Mouse (Mus musculus): ENCODE results near the gene Mical3. TPM values are rescaled to one million over a fixed set of nuclear protein-coding genes. Genes with fewer than 3 reads are reported as not detected.

Gene Mical3
- polyA plus RNA-seq, 2 experiments = 13.3 to 17.3 TPM

DNA sequence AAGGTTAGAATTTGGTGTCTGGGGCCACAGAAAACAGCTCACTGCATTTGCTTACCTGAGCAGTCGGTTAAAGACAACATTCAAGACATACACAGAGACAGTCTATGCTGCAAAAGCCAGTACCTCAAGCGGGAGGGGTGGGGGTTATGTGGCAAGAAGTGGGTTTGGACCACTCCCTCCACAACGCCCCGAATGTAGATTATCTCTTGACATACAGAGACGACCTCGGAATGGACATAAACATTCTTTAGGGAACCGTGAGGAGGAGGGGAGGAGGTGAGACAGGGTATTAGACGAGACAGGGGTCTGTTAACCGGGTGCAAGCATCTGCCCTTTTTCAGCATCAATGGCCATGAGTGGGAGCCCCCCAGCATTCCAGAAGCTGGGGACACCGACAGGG, 187.2 kb downstream of the Mical3 start:
- no peak overlapping the region for H3K4me3 ChIP-seq (replicated peaks; ENCODE audit: low read length)
- no peaks in the 10 kb centered on the region for H3K27me3 ChIP-seq (ENCODE audit: control insufficient read depth, insufficient read depth, low read length)
- WGBS = 80% methylated on average over 10 of the region's 10 CpGs
- H3K4me2 ChIP-seq (replicated peaks; ENCODE audit: low read depth, low read length, severe bottlenecking) = no peak overlapping the region
- no peak overlapping the region for H3K27ac ChIP-seq (replicated peaks; ENCODE audit: low read depth, low read length)
- H3K9me3 ChIP-seq (ENCODE audit: control insufficient read depth, low read length) = no peaks in the 10 kb centered on the region
- ATAC-seq (ENCODE audit: low FRiP score, low read depth) = no peak
- no peak for TF ChIP-seq POLR2A (IDR thresholded peaks at IDR 0.05; ENCODE audit: borderline replicate concordance, extremely low read depth, insufficient read depth, insufficient read length)
- DNase-seq (ENCODE audit: low spot score) = no peak
- peaks cover 6% of the 10 kb centered on the region; the same call in 1 of the 2 replicates for H3K36me3 ChIP-seq (ENCODE audit: control insufficient read depth, insufficient read depth, low read length)
- H3K4me1 ChIP-seq (ENCODE audit: control insufficient read depth, insufficient read depth, low read length) = no peaks in the 10 kb centered on the region
- no peak overlapping the region for H3K9ac ChIP-seq (ENCODE audit: low read depth, low read length, severe bottlenecking)

DNA sequence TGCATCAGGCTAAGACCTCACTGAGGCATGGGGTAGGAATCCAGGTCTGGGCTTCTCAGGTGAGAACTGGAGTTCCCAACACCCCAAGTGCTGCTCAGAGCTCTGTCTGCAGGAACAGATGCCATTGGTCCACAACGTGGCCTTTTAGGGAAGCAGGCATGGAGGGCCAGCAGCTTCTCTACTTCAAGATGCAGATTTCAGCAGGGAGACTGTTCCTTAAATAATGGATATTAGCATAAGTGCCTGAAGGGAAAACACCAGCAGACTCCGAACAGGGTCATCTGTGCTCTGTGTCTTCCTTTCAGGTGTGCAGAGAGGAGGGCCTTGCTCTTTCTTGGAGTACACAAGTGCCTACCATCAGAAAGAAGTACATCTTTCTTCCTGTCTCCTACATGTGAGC, 187.7 kb downstream of the Mical3 start:
- Histone ChIP-seq H3K36me3 (ENCODE audit: control insufficient read depth, insufficient read depth, low read length) (peaks cover 6% of the 10 kb centered on the region; the same call in 1 of the 2 replicates), H3K9ac (ENCODE audit: low read depth, low read length, severe bottlenecking) (no peak overlapping the region), H3K9me3 (ENCODE audit: control insufficient read depth, low read length) (no peaks in the 10 kb centered on the region), H3K27me3 (ENCODE audit: control insufficient read depth, insufficient read depth, low read length) (no peaks in the 10 kb centered on the region), H3K4me2 (replicated peaks; ENCODE audit: low read depth, low read length, severe bottlenecking) (no peak overlapping the region), H3K27ac (replicated peaks; ENCODE audit: low read depth, low read length) (no peak overlapping the region), H3K4me1 (ENCODE audit: control insufficient read depth, insufficient read depth, low read length) (no peaks in the 10 kb centered on the region), H3K4me3 (replicated peaks; ENCODE audit: low read length) (no peak overlapping the region)
- no peak for TF ChIP-seq POLR2A (IDR thresholded peaks at IDR 0.05; ENCODE audit: borderline replicate concordance, extremely low read depth, insufficient read depth, insufficient read length)
- 75% methylated on average over 2 of the region's 2 CpGs for WGBS
- ATAC-seq (ENCODE audit: low FRiP score, low read depth) (no peak), DNase-seq (ENCODE audit: low spot score) (no peak)

DNA sequence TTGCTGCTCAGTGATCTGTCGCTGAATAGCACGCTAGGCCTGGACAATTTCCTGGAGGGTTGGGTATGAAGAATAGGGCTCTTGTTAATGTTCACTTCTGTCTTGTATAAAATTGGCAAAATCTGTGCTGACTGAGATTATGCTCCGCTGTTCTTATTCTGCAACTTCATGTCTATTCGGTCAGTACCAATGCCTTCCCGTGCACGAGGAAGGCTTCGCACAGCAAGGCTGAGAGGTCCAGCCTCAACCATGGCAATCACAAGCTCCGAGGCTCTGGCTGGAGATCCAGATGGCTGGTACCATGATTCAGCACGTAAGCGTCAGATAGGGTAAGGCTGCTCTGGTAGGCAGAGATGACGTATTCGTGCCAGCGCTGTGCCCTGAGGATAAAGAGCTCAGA, 189.2 kb downstream of the Mical3 start:
- no peaks in the 10 kb centered on the region for H3K9me3 ChIP-seq (ENCODE audit: control insufficient read depth, low read length)
- no peak overlapping the region for H3K4me2 ChIP-seq (replicated peaks; ENCODE audit: low read depth, low read length, severe bottlenecking)
- ATAC-seq (ENCODE audit: low FRiP score, low read depth) = no peak
- no peaks in the 10 kb centered on the region; the same call in 1 of the 2 replicates for H3K36me3 ChIP-seq (ENCODE audit: control insufficient read depth, insufficient read depth, low read length)
- no peak for TF ChIP-seq POLR2A (IDR thresholded peaks at IDR 0.05; ENCODE audit: borderline replicate concordance, extremely low read depth, insufficient read depth, insufficient read length)
- H3K27ac ChIP-seq (replicated peaks; ENCODE audit: low read depth, low read length) = no peak overlapping the region
- H3K4me1 ChIP-seq (ENCODE audit: control insufficient read depth, insufficient read depth, low read length) = no peaks in the 10 kb centered on the region
- 94% methylated on average over 13 of the region's 13 CpGs for WGBS
- H3K27me3 ChIP-seq (ENCODE audit: control insufficient read depth, insufficient read depth, low read length) = no peaks in the 10 kb centered on the region
- H3K4me3 ChIP-seq (replicated peaks; ENCODE audit: low read length) = no peak overlapping the region
- H3K9ac ChIP-seq (ENCODE audit: low read depth, low read length, severe bottlenecking) = no peak overlapping the region
- no peak for DNase-seq (ENCODE audit: low spot score)

GRCm38 (mm10) chr6:120941084-120941481, 189.7 kb downstream of the Mical3 start:
- H3K9me3 ChIP-seq (ENCODE audit: control insufficient read depth, low read length) = no peaks in the 10 kb centered on the region
- no peak overlapping the region for H3K9ac ChIP-seq (ENCODE audit: low read depth, low read length, severe bottlenecking)
- 72% methylated on average over 7 of the region's 7 CpGs for WGBS

DNA sequence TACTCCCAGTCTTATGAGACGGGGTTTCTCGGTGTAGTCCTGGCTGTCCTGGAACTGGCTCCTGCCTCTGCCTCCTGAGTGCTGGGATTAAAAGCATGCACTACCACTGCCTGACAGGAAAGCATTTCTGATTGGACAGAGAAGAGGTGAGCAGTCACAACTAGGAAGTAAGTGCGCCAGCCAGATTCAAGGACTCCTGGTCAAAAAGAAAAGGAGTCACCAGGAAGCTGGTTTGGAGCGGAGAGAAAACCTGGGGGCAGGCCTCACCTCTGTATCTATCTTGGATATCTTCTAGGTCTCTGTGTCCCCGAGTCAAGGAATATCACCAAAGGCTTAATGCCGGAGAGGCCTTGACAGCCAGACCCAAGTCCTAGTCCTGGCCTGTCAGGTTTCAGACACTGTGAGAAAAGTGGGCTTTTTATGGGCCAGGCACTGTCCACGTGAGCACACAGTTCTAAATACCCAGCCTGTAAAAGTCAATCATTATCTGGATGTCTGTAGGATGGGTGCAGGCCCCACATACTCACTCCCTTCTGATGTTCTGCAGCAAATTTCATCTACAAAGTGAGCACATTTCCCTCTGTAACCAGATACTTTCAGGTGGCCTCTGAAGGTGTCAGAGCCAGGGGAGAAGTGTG, 190.2 kb downstream of the Mical3 start:
- Histone ChIP-seq H3K27me3 (ENCODE audit: control insufficient read depth, insufficient read depth, low read length) (no peaks in the 10 kb centered on the region), H3K4me1 (ENCODE audit: control insufficient read depth, insufficient read depth, low read length) (no peaks in the 10 kb centered on the region), H3K27ac (replicated peaks; ENCODE audit: low read depth, low read length) (no peak overlapping the region), H3K4me3 (replicated peaks; ENCODE audit: low read length) (no peak overlapping the region), H3K9me3 (ENCODE audit: control insufficient read depth, low read length) (no peaks in the 10 kb centered on the region), H3K36me3 (ENCODE audit: control insufficient read depth, insufficient read depth, low read length) (no peaks in the 10 kb centered on the region), H3K4me2 (replicated peaks; ENCODE audit: low read depth, low read length, severe bottlenecking) (no peak overlapping the region), H3K9ac (ENCODE audit: low read depth, low read length, severe bottlenecking) (no peak overlapping the region)
- TF ChIP-seq POLR2A (IDR thresholded peaks at IDR 0.05; ENCODE audit: borderline replicate concordance, extremely low read depth, insufficient read depth, insufficient read length) = no peak
- ATAC-seq (ENCODE audit: low FRiP score, low read depth) = no peak
- no peak for DNase-seq (ENCODE audit: low spot score)
- WGBS = 75% methylated on average over 7 of the region's 7 CpGs

More at GRCm38 (mm10) chr6:120941084-120941481, 189.7 kb downstream of the Mical3 start:
- no peak for TF ChIP-seq POLR2A (IDR thresholded peaks at IDR 0.05; ENCODE audit: borderline replicate concordance, extremely low read depth, insufficient read depth, insufficient read length)
- ATAC-seq (ENCODE audit: low FRiP score, low read depth) (no peak), DNase-seq (ENCODE audit: low spot score) (no peak)
- no peak overlapping the region for H3K4me3 ChIP-seq (replicated peaks; ENCODE audit: low read length)
- H3K27ac ChIP-seq (replicated peaks; ENCODE audit: low read depth, low read length) = no peak overlapping the region
- no peak overlapping the region for H3K4me2 ChIP-seq (replicated peaks; ENCODE audit: low read depth, low read length, severe bottlenecking)
- H3K4me1 ChIP-seq (ENCODE audit: control insufficient read depth, insufficient read depth, low read length) = no peaks in the 10 kb centered on the region
- H3K36me3 ChIP-seq (ENCODE audit: control insufficient read depth, insufficient read depth, low read length) = no peaks in the 10 kb centered on the region; the same call in 1 of the 2 replicates
- H3K27me3 ChIP-seq (ENCODE audit: control insufficient read depth, insufficient read depth, low read length) = no peaks in the 10 kb centered on the region

Measured in limb, embryonic 14.5 days (tissue).